Mouse (Mus musculus) cerebellum, adult 9-11 months (tissue): ENCODE results near the gene Ttll13.

Experiments used
- DNase-seq: peaks from one replicate; pipeline ENCODE4 v3.0.0; 2022

The Ttll13 gene

GRCm38 (mm10) chr7:80268897-80269750, 22.9 kb downstream of the Ttll13 start, which contains the start of gene Vps33b:
Vps33b (plus strand) TSS chr7:80269649.
- DNase-seq, result peak; percentile 95

GRCm38 (mm10) chr7:80269751-80270255, 23.6 kb downstream of the Ttll13 start:
- DNase-seq, result no peak

DNA sequence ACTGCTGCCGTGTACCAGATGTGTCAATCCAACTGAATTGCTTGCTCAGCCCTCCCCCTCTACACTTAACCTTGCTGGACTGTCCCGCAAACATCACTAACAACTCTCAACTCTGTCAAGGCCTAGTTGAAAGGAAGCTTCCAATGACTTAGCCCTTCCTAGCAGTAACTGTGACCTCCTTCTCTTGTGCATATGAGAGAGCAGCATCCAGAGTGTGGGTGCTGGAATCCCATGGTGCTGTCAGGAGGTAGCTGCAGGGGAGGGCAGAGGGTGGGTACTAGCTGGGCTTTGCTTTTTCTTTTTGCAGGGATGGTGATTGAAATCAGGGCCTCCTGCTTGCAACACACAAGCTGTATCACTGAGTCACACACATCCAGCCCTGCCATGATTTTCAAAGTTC, 27.3 kb downstream of the Ttll13 start:
- DNase-seq, result no peak

- no peak for DNase-seq
Measured at GRCm38 (mm10) chr7:80276374-80276773, 30.2 kb downstream of the Ttll13 start.

DNA sequence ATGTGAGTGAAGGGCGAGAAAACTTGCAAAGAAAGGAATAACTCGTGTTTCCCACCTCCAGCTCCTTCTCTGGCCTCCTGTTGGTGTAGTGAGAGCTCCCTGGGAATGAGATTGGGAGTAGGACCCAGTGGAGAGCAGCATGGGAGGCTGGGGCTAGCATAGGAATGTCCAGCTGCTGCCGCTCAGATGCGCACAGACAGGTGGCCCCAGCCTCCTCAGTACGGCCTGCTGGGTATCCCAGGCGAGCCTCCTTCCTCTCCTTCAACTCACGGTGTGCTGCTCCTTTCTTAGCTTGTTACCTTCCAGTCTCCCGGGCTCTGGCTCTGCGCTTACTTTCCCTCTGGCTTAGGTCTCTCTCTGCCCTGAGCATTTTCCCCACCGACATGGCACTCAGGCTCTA, 33.9 kb downstream of the Ttll13 start:
- DNase-seq, result no peak

DNA sequence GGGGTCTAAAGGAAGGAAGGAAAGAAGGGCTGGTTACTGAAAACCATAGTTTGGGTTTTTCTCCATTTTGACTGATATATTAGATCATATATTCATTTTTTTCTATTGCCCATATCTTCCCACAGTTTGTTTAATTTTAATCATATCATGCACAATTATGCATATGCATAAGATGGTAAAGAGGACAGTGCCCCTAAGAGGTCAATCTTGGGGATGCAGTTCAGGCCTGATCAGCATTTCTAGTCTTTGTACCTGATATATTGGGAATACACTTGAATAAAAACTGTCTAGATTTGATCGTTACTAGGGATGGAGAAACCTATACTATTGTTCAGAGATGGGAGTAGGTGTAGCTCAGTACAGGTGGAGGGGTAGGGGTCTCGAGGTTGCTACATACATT, 34.8 kb downstream of the Ttll13 start:
- DNase-seq, result no peak

GRCm38 (mm10) chr7:80281646-80282045, 35.5 kb downstream of the Ttll13 start:
- no peak for DNase-seq

DNA sequence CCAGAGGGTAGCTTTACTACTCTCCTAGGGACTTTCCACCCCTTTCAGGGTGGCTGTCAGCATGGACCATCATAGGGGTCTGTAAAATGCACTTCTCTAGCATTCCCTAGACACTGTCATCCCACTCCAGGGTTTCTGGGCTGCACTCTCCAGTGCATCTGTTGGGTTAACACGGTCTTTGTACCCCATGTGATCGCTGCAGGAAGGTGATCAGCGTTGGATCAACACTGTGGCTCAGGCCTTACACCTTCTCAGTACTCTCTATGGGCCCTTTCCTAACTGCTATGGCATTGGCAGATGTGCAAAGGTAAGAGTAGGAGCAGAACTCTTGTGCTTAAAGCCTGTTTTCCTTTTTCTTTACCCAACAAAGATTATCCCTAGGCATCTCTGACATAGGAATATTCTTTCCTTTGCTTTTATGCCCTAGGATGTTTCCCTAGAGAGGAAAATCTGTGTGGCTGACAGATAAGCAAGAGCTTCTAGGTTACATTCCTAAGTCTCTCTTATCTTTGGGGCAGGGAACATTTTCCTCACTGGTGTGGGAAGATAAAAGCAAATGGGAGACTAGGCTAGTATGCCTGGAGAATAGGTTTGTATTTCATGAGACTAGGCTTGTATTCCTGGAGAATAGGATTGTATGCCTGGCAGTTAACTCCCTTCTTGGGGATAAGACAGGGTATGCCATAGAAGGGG, 37.2 kb downstream of the Ttll13 start:
- no peak for DNase-seq

GRCm38 (mm10) chr7:80284391-80284790, 38.2 kb downstream of the Ttll13 start:
- DNase-seq, result no peak

DNA sequence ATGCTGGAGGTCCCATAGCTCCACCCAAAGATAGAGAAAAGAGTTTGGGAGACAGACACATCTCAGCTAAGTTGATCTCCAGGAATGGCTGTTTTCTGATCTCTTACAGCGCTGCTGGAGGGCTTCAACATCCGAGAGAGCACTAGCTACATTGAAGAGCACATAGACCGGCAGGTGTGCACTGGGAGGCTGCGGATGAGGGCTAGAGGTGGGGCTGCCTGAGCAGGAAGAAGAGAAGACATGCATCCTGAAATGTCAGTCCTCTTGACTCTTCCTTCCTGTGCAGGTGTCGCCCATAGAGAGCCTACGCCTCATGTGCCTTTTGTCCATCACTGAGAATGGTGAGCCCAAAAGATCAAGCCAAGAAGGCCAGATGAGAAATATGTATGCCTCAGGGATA, 39.5 kb downstream of the Ttll13 start:
- DNase-seq, result no peak

DNA sequence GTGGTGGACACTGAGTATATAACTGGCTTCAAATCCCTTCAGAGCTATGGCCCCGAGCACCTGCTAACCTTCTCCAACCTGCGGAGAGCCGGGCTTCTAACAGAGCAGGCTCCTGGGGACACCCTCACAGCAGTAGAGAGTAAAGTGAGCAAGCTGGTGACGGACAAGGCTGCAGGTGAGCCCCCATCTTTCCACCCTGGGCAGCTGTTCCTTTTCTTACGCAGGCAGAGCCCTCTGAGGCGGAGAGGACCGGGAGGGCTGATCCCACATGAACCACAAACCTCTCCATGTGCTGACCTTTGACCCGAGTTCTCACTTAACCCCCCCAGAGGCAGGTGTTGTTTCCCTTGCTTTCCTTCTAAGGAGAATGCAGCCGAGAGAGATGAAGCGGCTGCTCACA, 41.6 kb downstream of the Ttll13 start:
- no peak for DNase-seq

GRCm38 (mm10) chr7:80294062-80294763, 48.0 kb downstream of the Ttll13 start, which contains the start of gene Prc1:
Prc1 (plus strand) TSS chr7:80294450.
- DNase-seq, result peak; percentile 99

DNA sequence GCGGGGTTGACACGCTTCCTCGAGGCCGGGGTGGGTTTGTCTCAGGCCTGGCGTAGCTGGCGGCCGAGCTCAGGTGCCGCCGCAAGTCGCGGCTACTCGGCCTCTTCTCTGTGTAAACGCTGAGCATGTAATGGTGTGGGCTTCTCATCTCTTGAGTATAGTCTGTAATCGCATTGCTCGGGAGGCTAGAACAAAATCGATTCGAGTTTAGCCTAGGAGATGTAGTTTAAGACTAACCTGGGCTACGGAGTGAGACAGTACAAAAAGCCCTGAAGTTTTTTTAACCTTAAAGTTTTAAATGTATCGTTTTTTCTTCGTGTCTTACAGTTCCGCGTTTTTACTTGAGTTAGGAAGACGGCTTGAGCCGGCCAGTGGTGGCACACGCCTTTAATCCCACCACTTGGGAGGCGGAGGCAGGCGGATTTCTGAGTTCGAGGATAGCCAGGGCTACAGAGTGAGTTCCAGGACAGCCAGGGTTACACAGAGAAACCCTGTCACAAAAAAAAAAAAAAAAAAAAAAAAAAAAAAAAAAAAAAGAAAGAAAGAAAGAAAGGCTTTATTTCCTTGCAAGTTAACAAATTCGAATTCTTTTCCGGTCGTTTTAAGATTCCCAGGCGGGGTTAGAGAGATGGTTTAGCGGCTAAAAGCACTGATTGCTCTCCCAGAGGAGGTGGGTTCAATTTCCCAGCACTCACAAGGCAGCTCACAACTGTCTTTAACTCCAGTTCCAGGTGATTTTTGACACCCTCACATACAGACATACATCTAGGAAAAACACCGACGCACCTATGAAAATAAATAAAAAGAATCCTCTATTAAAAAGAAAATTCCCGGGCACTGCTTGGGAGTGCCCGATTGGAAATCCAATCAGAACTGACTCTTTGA, 48.8 kb downstream of the Ttll13 start:
- DNase-seq, result no peak

DNA sequence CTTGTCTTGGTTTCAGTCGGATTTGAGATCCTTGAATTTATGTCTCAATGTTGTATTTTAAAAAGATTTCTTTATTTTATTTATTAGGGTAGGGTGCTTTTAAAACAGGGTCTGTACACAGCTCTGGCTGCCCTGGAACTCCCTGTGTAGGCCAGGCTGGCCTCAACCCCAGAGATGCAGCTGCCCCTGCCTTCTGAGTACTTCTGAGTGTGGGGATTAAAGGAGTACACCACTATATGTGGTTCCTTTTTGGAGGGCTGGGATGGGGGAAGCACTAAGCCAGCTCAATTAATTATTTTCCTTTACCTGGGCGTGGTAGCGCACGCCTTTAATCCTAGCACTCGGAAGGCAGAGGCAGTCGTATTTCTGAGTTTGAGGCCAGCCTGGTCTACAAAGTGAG, 50.3 kb downstream of the Ttll13 start:
- no peak for DNase-seq

GRCm38 (mm10) chr7:80297041-80297440, 50.9 kb downstream of the Ttll13 start:
- no peak for DNase-seq

GRCm38 (mm10) chr7:80298754-80299153, 52.6 kb downstream of the Ttll13 start:
- no peak for DNase-seq

GRCm38 (mm10) chr7:80299568-80299967, 53.4 kb downstream of the Ttll13 start:
- DNase-seq, result no peak

GRCm38 (mm10) chr7:80301522-80301921, 55.3 kb downstream of the Ttll13 start:
- no peak for DNase-seq

GRCm38 (mm10) chr7:80307766-80308165, 61.6 kb downstream of the Ttll13 start:
- DNase-seq, result no peak
